Mouse (Mus musculus): ENCODE measurements around the gene Ptpre. TPM values are rescaled to one million over a fixed set of nuclear protein-coding genes. Genes with fewer than 3 reads are reported as not detected.
A peak's percentile ranks its signal among the peaks of the same experiment; 100 is the strongest.

Ptpre gene
- polyA plus RNA-seq, 1 experiment from 2014 or later: 4.4 TPM

- H3K4me3 ChIP-seq (ENCODE audit: low read depth, low read length): no peak overlapping the region
- H3K4me2 ChIP-seq (replicated peaks; ENCODE audit: low read depth): no peak overlapping the region
- H3K9ac ChIP-seq (ENCODE audit: low read length): no peak overlapping the region
- H3K4me1 ChIP-seq (replicated peaks; ENCODE audit: control insufficient read depth, insufficient read depth): no peaks in the 10 kb centered on the region
- ATAC-seq (ENCODE audit: low FRiP score, low TSS enrichment) (no peak), DNase-seq (ENCODE audit: low spot score) (no peak)
- 45% methylated on average over 5 of the region's 5 CpGs for WGBS
- no peaks in the 10 kb centered on the region for H3K27me3 ChIP-seq (ENCODE audit: control insufficient read depth, insufficient read depth, low read length)
- no peak for TF ChIP-seq CTCF (IDR thresholded peaks at IDR 0.05; ENCODE audit: low read depth)
- TF ChIP-seq EP300 (optimal IDR thresholded peaks at IDR 0.05): no peak
- no peaks in the 10 kb centered on the region for H3K36me3 ChIP-seq (ENCODE audit: control insufficient read depth, insufficient read depth, low read length)
- H3K27ac ChIP-seq (replicated peaks): no peak overlapping the region
- H3K9me3 ChIP-seq (ENCODE audit: control insufficient read depth, low read length): no peaks in the 10 kb centered on the region
Observed at GRCm38 (mm10) chr7:135595640-135596174, 58.4 kb downstream of the Ptpre start.

- no peaks in the 10 kb centered on the region for H3K9me3 ChIP-seq (ENCODE audit: control insufficient read depth, low read length)
- no peak overlapping the region for H3K9ac ChIP-seq (ENCODE audit: low read length)
- no peaks in the 10 kb centered on the region for H3K27me3 ChIP-seq (ENCODE audit: control insufficient read depth, insufficient read depth, low read length)
- H3K4me2 ChIP-seq (replicated peaks; ENCODE audit: low read depth): no peak overlapping the region
- no peaks in the 10 kb centered on the region for H3K36me3 ChIP-seq (ENCODE audit: control insufficient read depth, insufficient read depth, low read length)
- H3K27ac ChIP-seq (replicated peaks): no peak overlapping the region
- TF ChIP-seq EP300 (optimal IDR thresholded peaks at IDR 0.05) (no peak), CTCF (IDR thresholded peaks at IDR 0.05; ENCODE audit: low read depth) (no peak)
- ATAC-seq (ENCODE audit: low FRiP score, low TSS enrichment): no peak
- DNase-seq (ENCODE audit: low spot score): no peak
- WGBS: 38% methylated on average over 9 of the region's 9 CpGs
- no peak overlapping the region for H3K4me3 ChIP-seq (ENCODE audit: low read depth, low read length)
- no peaks in the 10 kb centered on the region for H3K4me1 ChIP-seq (replicated peaks; ENCODE audit: control insufficient read depth, insufficient read depth)
Observed at GRCm38 (mm10) chr7:135597006-135597405, 59.7 kb downstream of the Ptpre start.

- no peak for TF ChIP-seq CTCF (IDR thresholded peaks at IDR 0.05; ENCODE audit: low read depth)
- no peak for TF ChIP-seq EP300 (optimal IDR thresholded peaks at IDR 0.05)
- Histone ChIP-seq H3K27ac (replicated peaks) (no peak overlapping the region), H3K4me3 (ENCODE audit: low read depth, low read length) (no peak overlapping the region), H3K4me2 (replicated peaks; ENCODE audit: low read depth) (no peak overlapping the region), H3K4me1 (replicated peaks; ENCODE audit: control insufficient read depth, insufficient read depth) (no peaks in the 10 kb centered on the region), H3K36me3 (ENCODE audit: control insufficient read depth, insufficient read depth, low read length) (no peaks in the 10 kb centered on the region), H3K27me3 (ENCODE audit: control insufficient read depth, insufficient read depth, low read length) (no peaks in the 10 kb centered on the region), H3K9me3 (ENCODE audit: control insufficient read depth, low read length) (no peaks in the 10 kb centered on the region), H3K9ac (ENCODE audit: low read length) (no peak overlapping the region)
- DNase-seq (ENCODE audit: low spot score) (no peak), ATAC-seq (ENCODE audit: low FRiP score, low TSS enrichment) (0 out of 2 replicates have a peak, but pooled peaks have one; percentile 29)
- WGBS: 53% methylated on average over 12 of the region's 12 CpGs
Observed at GRCm38 (mm10) chr7:135597604-135598289, 60.5 kb downstream of the Ptpre start.

GRCm38 (mm10) chr7:135598303-135598855, 61.1 kb downstream of the Ptpre start:
- Histone ChIP-seq H3K4me3 (ENCODE audit: low read depth, low read length) (no peak overlapping the region), H3K9ac (ENCODE audit: low read length) (no peak overlapping the region), H3K9me3 (ENCODE audit: control insufficient read depth, low read length) (no peaks in the 10 kb centered on the region), H3K4me1 (replicated peaks; ENCODE audit: control insufficient read depth, insufficient read depth) (no peaks in the 10 kb centered on the region), H3K27me3 (ENCODE audit: control insufficient read depth, insufficient read depth, low read length) (no peaks in the 10 kb centered on the region), H3K4me2 (replicated peaks; ENCODE audit: low read depth) (no peak overlapping the region), H3K27ac (replicated peaks) (no peak overlapping the region), H3K36me3 (ENCODE audit: control insufficient read depth, insufficient read depth, low read length) (no peaks in the 10 kb centered on the region)
- DNase-seq (ENCODE audit: low spot score) (no peak), ATAC-seq (ENCODE audit: low FRiP score, low TSS enrichment) (no peak)
- TF ChIP-seq CTCF (IDR thresholded peaks at IDR 0.05; ENCODE audit: low read depth): no peak
- no peak for TF ChIP-seq EP300 (optimal IDR thresholded peaks at IDR 0.05)
- WGBS: 56% methylated on average over 7 of the region's 7 CpGs

- H3K36me3 ChIP-seq (ENCODE audit: control insufficient read depth, insufficient read depth, low read length): no peaks in the 10 kb centered on the region
- H3K4me2 ChIP-seq (replicated peaks; ENCODE audit: low read depth): no peak overlapping the region
- TF ChIP-seq EP300 (optimal IDR thresholded peaks at IDR 0.05): no peak
- TF ChIP-seq CTCF (IDR thresholded peaks at IDR 0.05; ENCODE audit: low read depth): no peak
- no peaks in the 10 kb centered on the region for H3K4me1 ChIP-seq (replicated peaks; ENCODE audit: control insufficient read depth, insufficient read depth)
- no peak overlapping the region for H3K4me3 ChIP-seq (ENCODE audit: low read depth, low read length)
- H3K9ac ChIP-seq (ENCODE audit: low read length): no peak overlapping the region
- 46% methylated on average over 3 of the region's 3 CpGs for WGBS
- H3K27me3 ChIP-seq (ENCODE audit: control insufficient read depth, insufficient read depth, low read length): no peaks in the 10 kb centered on the region
- H3K27ac ChIP-seq (replicated peaks): no peak overlapping the region
- H3K9me3 ChIP-seq (ENCODE audit: control insufficient read depth, low read length): no peaks in the 10 kb centered on the region
- no peak for ATAC-seq (ENCODE audit: low FRiP score, low TSS enrichment)
- DNase-seq (ENCODE audit: low spot score): no peak
Observed at GRCm38 (mm10) chr7:135600076-135600475, 62.8 kb downstream of the Ptpre start.

- WGBS: 62% methylated on average over 8 of the region's 8 CpGs
- H3K36me3 ChIP-seq (ENCODE audit: control insufficient read depth, insufficient read depth, low read length): no peaks in the 10 kb centered on the region
- DNase-seq (ENCODE audit: low spot score): no peak
- no peak overlapping the region for H3K4me3 ChIP-seq (ENCODE audit: low read depth, low read length)
- H3K9ac ChIP-seq (ENCODE audit: low read length): no peak overlapping the region
- no peaks in the 10 kb centered on the region for H3K4me1 ChIP-seq (replicated peaks; ENCODE audit: control insufficient read depth, insufficient read depth)
- H3K4me2 ChIP-seq (replicated peaks; ENCODE audit: low read depth): no peak overlapping the region
- no peak for ATAC-seq (ENCODE audit: low FRiP score, low TSS enrichment)
- no peaks in the 10 kb centered on the region for H3K9me3 ChIP-seq (ENCODE audit: control insufficient read depth, low read length)
- TF ChIP-seq EP300 (optimal IDR thresholded peaks at IDR 0.05) (no peak), CTCF (IDR thresholded peaks at IDR 0.05; ENCODE audit: low read depth) (no peak)
- no peak overlapping the region for H3K27ac ChIP-seq (replicated peaks)
- H3K27me3 ChIP-seq (ENCODE audit: control insufficient read depth, insufficient read depth, low read length): no peaks in the 10 kb centered on the region
Observed at GRCm38 (mm10) chr7:135601607-135602006, 64.3 kb downstream of the Ptpre start.

Measured in stomach, postnatal 0 days (tissue).